Mouse (Mus musculus): ENCODE results near the gene Fnbp1l. TPM values are rescaled to one million over a fixed set of nuclear protein-coding genes. Genes with fewer than 3 reads are reported as not detected.

Fnbp1l gene
- polyA plus RNA-seq, 1 experiment, result 6.2 TPM

- no peaks in the 10 kb centered on the region; the same call in 1 of the 2 replicates for H3K4me1 ChIP-seq (ENCODE audit: control insufficient read depth, insufficient read depth, low read length)
- H3K4me3 ChIP-seq (replicated peaks; ENCODE audit: control insufficient read depth, low read depth, low read length), result peak overlapping the region; percentile 63
- H3K27ac ChIP-seq (ENCODE audit: control insufficient read depth, insufficient read depth, low read depth, low read length, poor library complexity), result no peak overlapping the region; the same call in 1 of the 2 replicates
- 1% methylated on average over 20 of the region's 20 CpGs for WGBS
- TF ChIP-seq CTCF (IDR thresholded peaks at IDR 0.05; ENCODE audit: control insufficient read depth, insufficient read depth, low read length), result no peak
- no peak for TF ChIP-seq POLR2A (IDR thresholded peaks at IDR 0.05; ENCODE audit: borderline replicate concordance, control insufficient read depth, low read depth, low read length)
Measured at GRCm38 (mm10) chr3:122619931-122620284, 393 bp upstream of the Fnbp1l start.

- Histone ChIP-seq H3K4me3 (replicated peaks; ENCODE audit: control insufficient read depth, low read depth, low read length) (peak overlapping the region; percentile 46), H3K27ac (ENCODE audit: control insufficient read depth, insufficient read depth, low read depth, low read length, poor library complexity) (no peak overlapping the region), H3K4me1 (ENCODE audit: control insufficient read depth, insufficient read depth, low read length) (no peaks in the 10 kb centered on the region; the same call in 1 of the 2 replicates)
- TF ChIP-seq POLR2A (IDR thresholded peaks at IDR 0.05; ENCODE audit: borderline replicate concordance, control insufficient read depth, low read depth, low read length) (no peak), CTCF (IDR thresholded peaks at IDR 0.05; ENCODE audit: control insufficient read depth, insufficient read depth, low read length) (no peak)
- 5% methylated on average over 30 of the region's 30 CpGs for WGBS
Measured at GRCm38 (mm10) chr3:122618402-122618801, 1.1 kb downstream of the Fnbp1l start.

- H3K27ac ChIP-seq (ENCODE audit: control insufficient read depth, insufficient read depth, low read depth, low read length, poor library complexity), result no peak overlapping the region
- H3K4me1 ChIP-seq (ENCODE audit: control insufficient read depth, insufficient read depth, low read length), result no peaks in the 10 kb centered on the region; the same call in 1 of the 2 replicates
- TF ChIP-seq CTCF (IDR thresholded peaks at IDR 0.05; ENCODE audit: control insufficient read depth, insufficient read depth, low read length), result no peak
- no peak for TF ChIP-seq POLR2A (IDR thresholded peaks at IDR 0.05; ENCODE audit: borderline replicate concordance, control insufficient read depth, low read depth, low read length)
- 73% methylated on average over 9 of the region's 9 CpGs for WGBS
- H3K4me3 ChIP-seq (replicated peaks; ENCODE audit: control insufficient read depth, low read depth, low read length), result no peak overlapping the region
Measured at GRCm38 (mm10) chr3:122617613-122618340, 1.7 kb downstream of the Fnbp1l start.

- Histone ChIP-seq H3K27ac (ENCODE audit: control insufficient read depth, insufficient read depth, low read depth, low read length, poor library complexity) (no peak overlapping the region), H3K4me1 (ENCODE audit: control insufficient read depth, insufficient read depth, low read length) (no peaks in the 10 kb centered on the region; the same call in 1 of the 2 replicates), H3K4me3 (replicated peaks; ENCODE audit: control insufficient read depth, low read depth, low read length) (no peak overlapping the region)
- TF ChIP-seq POLR2A (IDR thresholded peaks at IDR 0.05; ENCODE audit: borderline replicate concordance, control insufficient read depth, low read depth, low read length) (no peak), CTCF (IDR thresholded peaks at IDR 0.05; ENCODE audit: control insufficient read depth, insufficient read depth, low read length) (no peak)
- WGBS, result 67% methylated on average over 6 of the region's 6 CpGs
Measured at GRCm38 (mm10) chr3:122612537-122612936, 7.0 kb downstream of the Fnbp1l start.

- H3K4me3 ChIP-seq (replicated peaks; ENCODE audit: control insufficient read depth, low read depth, low read length), result no peak overlapping the region
- no peaks in the 10 kb centered on the region for H3K4me1 ChIP-seq (ENCODE audit: control insufficient read depth, insufficient read depth, low read length)
- no peak overlapping the region for H3K27ac ChIP-seq (ENCODE audit: control insufficient read depth, insufficient read depth, low read depth, low read length, poor library complexity)
- WGBS, result 58% methylated on average over 5 of the region's 5 CpGs
- TF ChIP-seq CTCF (IDR thresholded peaks at IDR 0.05; ENCODE audit: control insufficient read depth, insufficient read depth, low read length), result no peak
- no peak for TF ChIP-seq POLR2A (IDR thresholded peaks at IDR 0.05; ENCODE audit: borderline replicate concordance, control insufficient read depth, low read depth, low read length)
Measured at GRCm38 (mm10) chr3:122611761-122612160, 7.8 kb downstream of the Fnbp1l start.

- no peak overlapping the region for H3K4me3 ChIP-seq (replicated peaks; ENCODE audit: control insufficient read depth, low read depth, low read length)
- peaks cover 2% of the 10 kb centered on the region for H3K4me1 ChIP-seq (ENCODE audit: control insufficient read depth, insufficient read depth, low read length)
- TF ChIP-seq POLR2A (IDR thresholded peaks at IDR 0.05; ENCODE audit: borderline replicate concordance, control insufficient read depth, low read depth, low read length) (no peak), CTCF (IDR thresholded peaks at IDR 0.05; ENCODE audit: control insufficient read depth, insufficient read depth, low read length) (no peak)
- H3K27ac ChIP-seq (ENCODE audit: control insufficient read depth, insufficient read depth, low read depth, low read length, poor library complexity), result no peak overlapping the region
- 26% methylated on average over 10 of the region's 10 CpGs for WGBS
Measured at GRCm38 (mm10) chr3:122606105-122606801, 13.3 kb downstream of the Fnbp1l start.

GRCm38 (mm10) chr3:122603229-122603628 is 16.3 kb downstream of the Fnbp1l start:
- 67% methylated on average over 4 of the region's 4 CpGs for WGBS
- no peak overlapping the region for H3K4me3 ChIP-seq (replicated peaks; ENCODE audit: control insufficient read depth, low read depth, low read length)
- no peak overlapping the region for H3K27ac ChIP-seq (ENCODE audit: control insufficient read depth, insufficient read depth, low read depth, low read length, poor library complexity)
- H3K4me1 ChIP-seq (ENCODE audit: control insufficient read depth, insufficient read depth, low read length), result peaks cover 2% of the 10 kb centered on the region
- no peak for TF ChIP-seq POLR2A (IDR thresholded peaks at IDR 0.05; ENCODE audit: borderline replicate concordance, control insufficient read depth, low read depth, low read length)
- no peak for TF ChIP-seq CTCF (IDR thresholded peaks at IDR 0.05; ENCODE audit: control insufficient read depth, insufficient read depth, low read length)

- no peak for TF ChIP-seq CTCF (IDR thresholded peaks at IDR 0.05; ENCODE audit: control insufficient read depth, insufficient read depth, low read length)
- no peak overlapping the region for H3K4me3 ChIP-seq (replicated peaks; ENCODE audit: control insufficient read depth, low read depth, low read length)
- 92% methylated on average over 1 of the region's 1 CpGs for WGBS
- H3K4me1 ChIP-seq (ENCODE audit: control insufficient read depth, insufficient read depth, low read length), result peaks cover 2% of the 10 kb centered on the region
- no peak overlapping the region for H3K27ac ChIP-seq (ENCODE audit: control insufficient read depth, insufficient read depth, low read depth, low read length, poor library complexity)
Measured at GRCm38 (mm10) chr3:122602370-122602769, 17.1 kb downstream of the Fnbp1l start.

Measured in bone marrow, adult 2 months (tissue).